Mouse (Mus musculus) liver, embryonic 16.5 days (tissue): ENCODE measurements around the gene Tdo2. TPM values are rescaled to one million over a fixed set of nuclear protein-coding genes. Genes with fewer than 3 reads are reported as not detected.

Experiments
- ATAC-seq: fragments of 200-750 bp; cut with Nextera tagmentation; 2 replicates; pipeline ENCODE4 v1.8.0; 2017; ENCODE audit warnings: low read depth, mild to moderate bottlenecking, moderate number of reproducible peaks, moderate library complexity
- H3K27ac ChIP-seq: fragments of 300-500 bp; sonication (generic); 2 replicates; pipeline ENCODE4 v1.5.1; 2014; ENCODE audit warnings: mild to moderate bottlenecking, low read length
- H3K27me3 ChIP-seq: fragments of 300-500 bp; sonication (generic); 2 replicates; pipeline ENCODE4 v1.6.1; 2014; ENCODE audit warnings: low read depth, low read length, mixed read lengths; ENCODE audit not compliant: control insufficient read depth, insufficient read depth
- H3K36me3 ChIP-seq: fragments of 300-500 bp; sonication (generic); 2 replicates; pipeline ENCODE4 v1.6.1; 2014; ENCODE audit warnings: mild to moderate bottlenecking; ENCODE audit not compliant: control insufficient read depth, insufficient read depth
- H3K4me1 ChIP-seq: fragments of 300-500 bp; sonication (generic); 2 replicates; pipeline ENCODE4 v1.6.1; 2014; ENCODE audit warnings: low read depth, low read length, mixed read lengths; ENCODE audit not compliant: control insufficient read depth
- H3K4me2 ChIP-seq: fragments of 300-500 bp; sonication (generic); 2 replicates; pipeline ENCODE4 v1.6.1; 2014; ENCODE audit warnings: low read depth, low read length, mixed read lengths
- H3K4me3 ChIP-seq: fragments of 300-500 bp; sonication (generic); 2 replicates; pipeline ENCODE4 v1.5.1; 2014; ENCODE audit warnings: low read depth, mild to moderate bottlenecking, low read length
- H3K9ac ChIP-seq: fragments of 300-500 bp; sonication (generic); 2 replicates; pipeline ENCODE4 v1.6.1; 2014; ENCODE audit warnings: low read depth, low read length
- H3K9me3 ChIP-seq: fragments of 300-500 bp; sonication (generic); replicated peaks from 2 replicates; pipeline ENCODE4 v1.6.1; 2016; ENCODE audit warnings: low read length; ENCODE audit not compliant: control insufficient read depth
- WGBS: fragments of 180-500 bp; shearing (Covaris S2); extraction: QIAGEN DNeasy Blood & Tissue Kit; methylation state at CpG from one replicate; pipeline ENCODE4 v1.1.7; 2014; ENCODE audit not compliant: insufficient replicate concordance; 5-methylcytosine and 5-hydroxymethylcytosine counted together
- polyA plus RNA-seq: library from polyadenylated mRNA; unstranded; fragments of >200 nt; fragmentation: Nextera tagmentation; extraction: Ambion mirVana; gene quantifications from 2 replicates; pipeline ENCODE4 v1.2.1, GENCODE M21; 2015

Gene Tdo2
- polyA plus RNA-seq, 1 experiment from 2014 or later: 0.06 TPM

- WGBS: 57% methylated on average over 3 of the region's 3 CpGs
Measured at GRCm38 (mm10) chr3:81917354-81917935, 58.6 kb downstream of the Tdo2 start.

GRCm38 (mm10) chr3:81916030-81916686 is 59.8 kb downstream of the Tdo2 start:
- H3K4me1 ChIP-seq: no peaks in the 10 kb centered on the region
- no peaks in the 10 kb centered on the region for H3K27me3 ChIP-seq
- H3K9me3 ChIP-seq: no peaks in the 10 kb centered on the region
- H3K4me3 ChIP-seq: no peak overlapping the region
- H3K36me3 ChIP-seq: no peaks in the 10 kb centered on the region
- H3K9ac ChIP-seq: no peak overlapping the region
- H3K4me2 ChIP-seq: no peak overlapping the region
- no peak overlapping the region for H3K27ac ChIP-seq
- no peak for ATAC-seq
- 70% methylated on average over 5 of the region's 5 CpGs for WGBS

More at GRCm38 (mm10) chr3:81917354-81917935, 58.6 kb downstream of the Tdo2 start:
- Histone ChIP-seq H3K4me3 (no peak overlapping the region), H3K27ac (no peak overlapping the region), H3K4me1 (no peaks in the 10 kb centered on the region), H3K36me3 (no peaks in the 10 kb centered on the region), H3K9me3 (no peaks in the 10 kb centered on the region), H3K27me3 (no peaks in the 10 kb centered on the region), H3K4me2 (no peak overlapping the region), H3K9ac (no peak overlapping the region)
- no peak for ATAC-seq

- no peak for ATAC-seq
- 68% methylated on average over 6 of the region's 6 CpGs for WGBS
Measured at GRCm38 (mm10) chr3:81910286-81911036, 65.5 kb downstream of the Tdo2 start.

More at GRCm38 (mm10) chr3:81910286-81911036, 65.5 kb downstream of the Tdo2 start:
- no peaks in the 10 kb centered on the region for H3K27me3 ChIP-seq
- H3K9me3 ChIP-seq: no peaks in the 10 kb centered on the region
- H3K4me1 ChIP-seq: no peaks in the 10 kb centered on the region
- H3K4me3 ChIP-seq: no peak overlapping the region
- H3K4me2 ChIP-seq: no peak overlapping the region
- H3K27ac ChIP-seq: no peak overlapping the region
- no peak overlapping the region for H3K9ac ChIP-seq
- no peaks in the 10 kb centered on the region for H3K36me3 ChIP-seq

Other genes starting within 250 kb of the Tdo2 start
- gene Ctso, start 43.6 kb downstream of the Tdo2 start, polyA plus RNA-seq: 7.2 and 8.2 TPM in 2 replicates
- 0.15 and 0.32 TPM in 2 replicates for gene Asic5, start 6.1 kb upstream of the Tdo2 start, polyA plus RNA-seq
- gene Gucy1b1, start 98.5 kb upstream of the Tdo2 start, polyA plus RNA-seq: 6.5 and 7.4 TPM in 2 replicates
- gene Gucy1a1, start 169.6 kb upstream of the Tdo2 start, polyA plus RNA-seq: 4.8 and 6.6 TPM in 2 replicates